Mouse (Mus musculus) limb, embryonic 14.5 days (tissue): ENCODE data around the gene Rab17. TPM values are rescaled to one million over a fixed set of nuclear protein-coding genes. Genes with fewer than 3 reads are reported as not detected.

Experiments
- ATAC-seq: fragments of 200-750 bp; cut with Nextera tagmentation; 2 replicates; pipeline ENCODE4 v1.8.0; 2017; ENCODE audit warnings: low read depth, moderate number of reproducible peaks, moderate TSS enrichment; ENCODE audit not compliant: low FRiP score
- DNase-seq: peaks from one replicate; pipeline ENCODE4 v3.0.0-alpha.2; 2015; ENCODE audit warnings: low spot score
- H3K27ac ChIP-seq: fragments of 300-500 bp; sonication (generic); replicated peaks from 2 replicates; pipeline ENCODE4 v1.5.1; 2014; ENCODE audit warnings: low read depth, mild to moderate bottlenecking, low read length, moderate library complexity, mixed read lengths
- H3K27me3 ChIP-seq: fragments of 300-500 bp; sonication (generic); 2 replicates; pipeline ENCODE4 v1.6.1; 2014; ENCODE audit warnings: low read length, mixed read lengths; ENCODE audit not compliant: control insufficient read depth, insufficient read depth
- H3K36me3 ChIP-seq: fragments of 300-500 bp; sonication (generic); 2 replicates; pipeline ENCODE4 v1.6.1; 2014; ENCODE audit warnings: mild to moderate bottlenecking, low read length, moderate library complexity, mixed read lengths; ENCODE audit not compliant: control insufficient read depth, insufficient read depth
- H3K4me1 ChIP-seq: fragments of 300-500 bp; sonication (generic); 2 replicates; pipeline ENCODE4 v1.6.1; 2014; ENCODE audit warnings: antibody characterized with exemption, low read length, mixed read lengths; ENCODE audit not compliant: control insufficient read depth, insufficient read depth
- H3K4me2 ChIP-seq: fragments of 300-500 bp; sonication (generic); replicated peaks from 2 replicates; pipeline ENCODE4 v1.6.1; 2014; ENCODE audit warnings: low read depth, mild to moderate bottlenecking, low read length, moderate library complexity; ENCODE audit not compliant: severe bottlenecking
- H3K4me3 ChIP-seq: fragments of 300-500 bp; sonication (generic); replicated peaks from 2 replicates; pipeline ENCODE4 v1.5.1; 2014; ENCODE audit warnings: low read length
- H3K9ac ChIP-seq: fragments of 300-500 bp; sonication (generic); 2 replicates; pipeline ENCODE4 v1.6.1; 2014; ENCODE audit warnings: mild to moderate bottlenecking, low read depth, low read length, moderate library complexity; ENCODE audit not compliant: severe bottlenecking
- H3K9me3 ChIP-seq: fragments of 300-500 bp; sonication (generic); 2 replicates; pipeline ENCODE4 v1.6.1; 2016; ENCODE audit warnings: low read length; ENCODE audit not compliant: control insufficient read depth
- POLR2A ChIP-seq: fragments of 200-500 bp; IDR thresholded peaks from 2 replicates; pipeline ENCODE4 v1.8.0; 2012; ENCODE audit warnings: inconsistent platforms, mild to moderate bottlenecking, moderate library complexity, borderline replicate concordance; ENCODE audit not compliant: insufficient read depth, insufficient read length; ENCODE audit errors: extremely low read depth
- WGBS: fragments of 180-500 bp; shearing (Covaris S2); extraction: QIAGEN DNeasy Blood & Tissue Kit; methylation state at CpG from one replicate; pipeline ENCODE4 v1.1.7; 2014; 5-methylcytosine and 5-hydroxymethylcytosine counted together
- polyA plus RNA-seq, 2 experiments: library from polyadenylated mRNA; depleted of rRNA in 1 of 2; stranded (reverse) in 1 of 2; unstranded in 1 of 2; fragments of >200 nt; fragmentation: Nextera tagmentation in 1 of 2; extraction: Ambion mirVana in 1 of 2; gene quantifications; 2 replicates each; pipeline versions ENCODE4 v1.2.1 to v1.2.3; 2012 to 2014

Gene Rab17
- polyA plus RNA-seq, 2 experiments = 0.78 to 1.0 TPM

DNA sequence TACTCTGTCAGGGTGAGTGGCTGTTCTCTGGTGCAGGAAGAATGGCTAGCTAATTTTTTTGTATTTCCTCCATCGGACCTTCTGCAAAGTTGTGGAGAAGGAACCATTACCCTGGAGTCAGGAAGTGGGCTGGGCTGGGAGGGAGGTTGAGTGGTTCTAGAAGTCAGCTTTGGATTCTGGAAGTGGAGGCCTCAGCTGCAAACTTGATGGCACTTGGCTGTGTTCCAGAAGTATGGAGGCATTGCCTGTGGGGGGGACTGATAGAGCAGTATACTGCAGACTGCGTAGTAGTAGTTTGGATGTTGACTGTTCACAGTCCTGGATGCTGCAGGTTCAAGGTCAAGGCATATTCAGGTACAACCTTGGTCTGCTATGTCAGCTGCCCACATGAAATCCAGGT is 41.3 kb upstream of the Rab17 start:
- H3K27ac ChIP-seq = no peak overlapping the region
- H3K4me2 ChIP-seq = no peak overlapping the region
- TF ChIP-seq POLR2A = no peak
- no peaks in the 10 kb centered on the region for H3K27me3 ChIP-seq
- H3K9ac ChIP-seq = no peak overlapping the region
- no peak overlapping the region for H3K4me3 ChIP-seq
- no peaks in the 10 kb centered on the region for H3K9me3 ChIP-seq
- WGBS = 84% methylated on average over 2 of the region's 2 CpGs
- ATAC-seq (no peak), DNase-seq (no peak)
- peaks cover 20% of the 10 kb centered on the region for H3K4me1 ChIP-seq
- 0 out of 2 replicates have a peak, but pooled peaks cover 4% of the 10 kb centered on the region for H3K36me3 ChIP-seq

DNA sequence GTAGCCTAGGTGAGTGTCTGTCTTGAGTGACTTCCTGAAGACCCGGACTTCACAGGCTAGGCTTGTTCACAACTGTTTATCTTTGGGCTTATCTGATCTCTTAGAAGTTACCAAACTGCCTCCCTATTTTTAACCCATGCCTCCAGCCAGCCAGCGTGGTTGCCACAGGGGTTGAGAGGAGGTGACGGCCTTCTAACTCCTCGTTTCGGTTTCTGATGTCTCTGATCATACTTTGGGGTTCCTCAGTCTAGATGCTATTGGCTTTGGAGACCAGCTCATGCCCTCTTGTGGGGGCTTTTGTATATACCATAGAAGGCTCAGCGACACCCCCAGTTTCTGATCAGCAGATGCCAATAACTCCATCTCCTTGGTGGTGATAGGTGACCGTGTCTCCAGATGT is 40.8 kb upstream of the Rab17 start:
- ATAC-seq (no peak), DNase-seq (no peak)
- Histone ChIP-seq H3K4me2 (no peak overlapping the region), H3K9me3 (no peaks in the 10 kb centered on the region), H3K9ac (no peak overlapping the region), H3K36me3 (0 out of 2 replicates have a peak, but pooled peaks cover 4% of the 10 kb centered on the region), H3K4me1 (peaks cover 16% of the 10 kb centered on the region), H3K4me3 (no peak overlapping the region), H3K27me3 (no peaks in the 10 kb centered on the region), H3K27ac (no peak overlapping the region)
- 69% methylated on average over 7 of the region's 7 CpGs for WGBS
- no peak for TF ChIP-seq POLR2A

DNA sequence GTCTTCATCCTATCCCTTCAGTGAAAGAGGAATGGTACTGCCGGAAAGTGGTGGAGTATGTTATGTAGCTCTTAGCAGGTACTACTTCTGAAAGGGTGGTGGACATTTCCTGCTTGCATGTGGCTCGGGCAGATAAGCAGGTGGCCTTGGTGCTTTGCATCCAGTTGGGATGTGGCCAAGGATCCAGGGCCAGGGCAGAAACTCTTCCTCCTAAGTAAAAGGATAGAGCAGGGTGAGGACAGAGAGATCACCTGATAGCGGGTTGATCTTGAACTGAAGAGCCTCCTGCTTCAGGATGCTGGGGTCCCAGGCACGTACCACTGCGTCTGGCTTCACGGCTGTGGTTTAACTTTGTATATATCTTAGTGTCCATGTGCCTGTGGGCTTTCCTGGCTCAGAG is 39.8 kb upstream of the Rab17 start:
- Histone ChIP-seq H3K9ac (no peak overlapping the region), H3K9me3 (no peaks in the 10 kb centered on the region), H3K4me3 (no peak overlapping the region), H3K36me3 (0 out of 2 replicates have a peak, but pooled peaks cover 4% of the 10 kb centered on the region), H3K27ac (no peak overlapping the region), H3K4me2 (no peak overlapping the region), H3K4me1 (peaks cover 14% of the 10 kb centered on the region), H3K27me3 (no peaks in the 10 kb centered on the region)
- ATAC-seq (no peak), DNase-seq (no peak)
- 89% methylated on average over 6 of the region's 6 CpGs for WGBS
- no peak for TF ChIP-seq POLR2A

DNA sequence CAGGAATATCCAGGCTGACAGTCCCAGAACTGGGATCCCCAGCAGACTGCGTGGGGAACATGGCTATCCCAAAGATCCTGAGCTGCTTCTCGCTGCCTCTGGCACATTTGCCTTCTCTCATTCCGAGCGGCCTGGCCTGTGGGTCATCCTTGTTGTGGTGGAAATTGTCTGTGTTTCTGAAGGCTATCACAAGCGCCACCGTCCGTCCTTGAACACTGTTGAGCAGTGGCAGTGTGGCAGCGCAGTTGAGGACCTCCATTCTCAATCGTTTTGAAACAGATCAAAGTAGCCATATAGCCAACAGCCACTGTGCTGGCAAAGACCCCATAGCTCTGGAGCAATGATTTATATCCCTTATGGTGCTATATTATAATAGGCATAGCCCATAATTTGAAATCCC is 39.3 kb upstream of the Rab17 start:
- Histone ChIP-seq H3K9ac (no peak overlapping the region), H3K9me3 (no peaks in the 10 kb centered on the region), H3K4me2 (no peak overlapping the region), H3K27me3 (no peaks in the 10 kb centered on the region), H3K4me3 (no peak overlapping the region), H3K27ac (no peak overlapping the region), H3K36me3 (0 out of 2 replicates have a peak, but pooled peaks cover 4% of the 10 kb centered on the region), H3K4me1 (peaks cover 8% of the 10 kb centered on the region)
- no peak for TF ChIP-seq POLR2A
- ATAC-seq (no peak), DNase-seq (no peak)
- whole genome bisulfite sequencing = 85% methylated on average over 9 of the region's 9 CpGs

DNA sequence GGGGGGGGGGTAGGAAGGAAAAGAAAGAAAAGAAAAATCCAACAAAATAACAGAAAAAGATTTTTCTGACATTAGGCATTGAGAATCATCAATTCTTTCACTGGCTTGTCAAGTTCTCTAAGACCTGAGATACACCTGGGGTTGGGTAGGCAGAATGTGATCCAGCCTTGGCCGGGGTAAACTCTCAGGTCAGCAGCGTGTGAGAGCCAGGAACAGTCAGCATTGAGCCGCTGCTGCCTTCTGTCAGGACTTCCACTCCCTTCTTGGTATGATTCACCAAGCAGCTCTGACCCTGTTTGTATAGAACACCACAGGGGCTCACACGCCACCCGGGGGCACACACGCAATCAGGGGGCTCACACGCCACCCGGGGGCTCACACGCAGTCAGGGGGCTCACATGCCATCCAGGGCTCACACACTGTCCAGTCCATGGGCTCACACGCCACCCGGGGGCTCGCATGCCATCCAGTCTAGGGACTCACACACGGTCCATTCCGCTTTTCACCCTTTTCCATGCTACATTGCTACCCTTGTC is 38.8 kb upstream of the Rab17 start:
- TF ChIP-seq POLR2A = no peak
- Histone ChIP-seq H3K4me3 (no peak overlapping the region), H3K4me1 (peaks cover 6% of the 10 kb centered on the region), H3K27ac (no peak overlapping the region), H3K27me3 (no peaks in the 10 kb centered on the region), H3K9me3 (no peaks in the 10 kb centered on the region), H3K36me3 (0 out of 2 replicates have a peak, but pooled peaks cover 4% of the 10 kb centered on the region), H3K9ac (no peak overlapping the region), H3K4me2 (no peak overlapping the region)
- ATAC-seq = no peak
- no peak for DNase-seq
- 93% methylated on average over 14 of the region's 14 CpGs for WGBS
